Mouse (Mus musculus) CD4-positive, CD25-positive, alpha-beta regulatory T cell, adult 2 months (primary cell): ENCODE results near the gene Nlk.
"Not testable (repeated sequence)": the region's sequence is repeated elsewhere in the genome, so short reads cannot be mapped to it uniquely, and the experiment has no call there.

Experiments used
- DNase-seq: peaks from one replicate; pipeline ENCODE4 v3.0.0-alpha.2; 2012; ENCODE audit warnings: low read depth, low spot score

The Nlk gene

DNA sequence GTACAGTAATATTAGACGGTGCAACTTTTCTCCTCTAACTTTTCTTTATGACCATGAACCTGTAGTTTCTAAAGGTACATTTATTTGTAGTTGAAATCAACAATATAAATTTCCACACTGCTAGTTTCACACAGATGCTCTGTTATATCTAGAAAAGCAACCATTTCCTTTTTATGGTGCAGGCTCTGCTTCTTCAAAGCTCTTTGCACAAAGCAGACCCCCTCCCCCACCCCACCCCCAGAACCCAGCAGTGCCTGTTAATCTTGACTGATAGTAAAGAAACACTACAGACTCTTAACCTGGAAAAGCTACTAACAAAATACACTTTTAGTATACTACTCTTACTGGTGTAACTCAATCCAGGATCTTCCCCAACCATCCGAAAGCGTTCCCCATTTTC is 6.6 kb downstream of the Nlk start:
- DNase-seq = peak; percentile 63

DNA sequence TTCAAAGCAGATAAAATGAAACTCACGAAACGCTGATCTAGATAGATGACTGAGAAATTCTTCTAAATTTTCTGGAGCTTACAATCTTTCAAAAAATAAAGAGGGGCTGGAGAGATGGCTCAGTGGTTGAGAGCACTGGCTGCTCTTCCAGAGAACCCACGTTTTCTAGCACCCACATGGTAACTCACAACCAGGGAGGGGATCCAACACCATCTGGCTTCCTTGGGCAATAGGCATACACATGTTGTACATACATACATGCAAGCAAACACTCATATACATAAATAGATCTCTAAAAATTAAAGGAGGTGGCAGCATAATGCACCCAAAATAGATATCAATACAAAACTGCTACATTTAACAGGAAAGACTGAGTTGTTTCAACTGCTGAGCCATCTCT is 16.1 kb downstream of the Nlk start:
- no peak for DNase-seq

DNA sequence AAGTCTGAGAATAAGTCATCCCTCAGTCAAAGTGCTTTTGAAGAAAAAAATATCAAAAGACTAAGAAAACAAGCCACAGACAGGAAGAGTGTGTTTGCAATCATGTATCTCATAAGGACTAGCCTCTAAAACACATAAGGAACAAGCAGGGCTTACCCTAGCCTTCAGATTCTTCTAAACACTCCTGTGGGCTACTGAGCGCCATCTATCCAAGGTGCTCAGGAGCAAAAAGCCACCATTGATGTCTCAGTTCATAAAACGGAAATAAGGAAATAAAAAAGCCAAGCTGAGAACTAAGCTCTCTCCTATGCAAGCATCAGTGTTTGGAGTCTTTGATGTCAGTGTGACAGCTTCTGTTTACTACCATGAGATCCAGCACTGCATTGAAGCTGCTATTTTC is 18.4 kb downstream of the Nlk start:
- DNase-seq = peak; percentile 43

DNA sequence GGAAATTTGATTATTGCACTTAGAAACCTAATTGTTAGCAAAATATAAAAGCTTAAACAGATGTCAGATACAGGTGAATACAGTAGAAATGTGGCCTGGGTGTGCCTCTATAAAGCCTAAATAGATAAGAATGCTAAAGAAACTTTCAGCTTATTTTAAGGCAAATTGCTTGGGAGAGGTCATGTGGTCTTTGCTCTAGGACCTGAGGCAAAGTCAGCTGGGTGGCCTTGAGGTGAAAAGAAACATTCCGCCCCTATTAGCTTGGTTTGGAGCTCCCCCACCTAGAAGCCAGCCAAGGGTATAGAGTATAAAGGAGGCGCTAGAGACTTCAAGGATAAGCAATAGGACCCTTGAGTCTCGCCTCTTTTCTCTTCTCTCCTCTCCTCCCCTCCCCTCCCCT is 28.5 kb downstream of the Nlk start:
- no peak for DNase-seq

DNA sequence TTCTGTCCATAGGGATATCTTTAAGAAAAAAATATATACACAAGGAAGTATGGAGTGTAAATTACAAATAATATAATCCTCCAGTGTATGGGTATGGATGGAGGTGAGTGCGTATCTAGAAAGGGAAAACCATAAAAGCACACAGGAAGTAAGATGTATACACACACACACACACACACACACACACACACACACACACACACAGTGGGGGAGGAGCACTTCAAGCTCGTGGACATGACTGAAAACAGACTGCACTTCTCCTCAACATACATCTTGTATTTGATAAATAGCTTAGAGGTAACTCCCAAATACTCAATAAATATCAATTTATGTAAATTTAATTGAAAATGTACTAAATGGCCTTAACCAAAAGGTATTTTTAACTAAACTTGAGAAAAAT is 32.3 kb downstream of the Nlk start:
- peak; percentile 26 for DNase-seq

DNA sequence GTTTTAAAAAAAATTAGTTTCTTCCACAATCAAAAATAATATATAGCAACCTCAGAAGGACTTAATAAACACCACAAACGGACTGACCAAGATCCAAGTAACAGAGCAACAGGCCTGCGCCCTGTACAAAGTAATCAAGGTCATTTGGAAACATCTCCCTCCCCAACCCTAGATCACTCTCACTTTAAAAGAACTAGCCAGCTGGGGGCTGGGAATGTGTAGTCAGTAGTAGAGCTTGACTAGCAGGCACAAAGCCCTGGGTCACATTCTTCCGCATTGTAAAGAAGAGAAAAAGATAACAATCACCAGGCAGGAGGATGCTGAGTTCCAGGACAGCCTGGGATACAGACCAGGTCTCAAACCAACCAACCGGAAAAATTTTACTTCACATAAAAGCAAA is 33.3 kb downstream of the Nlk start:
- no peak for DNase-seq

DNA sequence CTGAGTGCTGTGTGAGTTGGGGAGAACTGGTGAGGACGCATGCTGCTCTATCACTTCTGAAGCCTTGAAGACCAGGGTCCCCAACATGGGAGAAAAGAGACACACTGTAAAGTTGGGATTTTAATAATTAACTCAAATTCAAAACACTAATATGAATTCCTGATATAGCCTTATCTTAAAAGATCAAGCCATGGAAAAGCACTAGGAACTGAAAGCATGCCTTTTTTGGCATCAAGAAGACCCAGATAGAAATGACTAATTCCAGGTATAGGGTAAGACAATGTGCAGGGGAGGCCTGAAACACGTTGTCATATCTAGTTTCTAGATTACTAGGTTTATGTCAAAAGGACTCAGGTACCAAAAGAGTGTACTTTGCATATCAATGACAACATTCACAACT is 48.0 kb downstream of the Nlk start:
- DNase-seq = no peak

DNA sequence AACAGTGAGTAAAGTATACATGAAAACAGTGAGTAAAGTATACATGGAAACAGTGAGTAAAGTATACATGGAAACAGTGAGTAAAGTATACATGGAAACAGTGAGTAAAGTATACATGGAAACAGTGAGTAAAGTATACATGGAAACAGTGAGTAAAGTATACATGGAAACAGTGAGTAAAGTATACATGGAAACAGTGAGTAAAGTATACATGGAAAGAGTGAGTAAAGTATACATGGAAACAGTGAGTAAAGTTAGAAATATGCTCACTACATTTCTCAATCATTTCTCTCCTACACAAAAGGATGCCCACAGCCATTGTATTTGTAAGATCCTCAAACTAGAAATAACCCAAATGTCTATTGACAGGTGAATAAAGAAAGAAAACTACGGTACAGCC is 48.8 kb downstream of the Nlk start:
- not testable (repeated sequence) for DNase-seq

DNA sequence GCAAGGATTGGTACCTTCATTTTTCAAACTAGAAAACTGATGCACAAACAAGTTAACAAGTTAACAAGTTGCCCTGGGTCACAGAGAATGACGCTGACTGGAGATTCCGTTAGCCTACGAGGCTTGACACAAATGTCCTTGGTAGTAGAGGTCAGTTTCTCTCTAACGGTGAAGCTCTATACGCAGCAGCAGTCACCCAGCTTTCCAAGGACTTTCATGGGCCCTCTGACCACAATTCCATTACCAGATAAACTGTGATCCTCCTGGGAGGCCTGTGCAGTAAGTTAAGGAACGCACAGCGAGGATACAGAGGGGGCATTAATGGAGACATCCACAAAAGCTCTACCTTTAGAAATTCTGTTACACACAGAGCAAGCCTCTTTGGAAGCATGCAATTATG is 53.4 kb downstream of the Nlk start:
- no peak for DNase-seq

DNA sequence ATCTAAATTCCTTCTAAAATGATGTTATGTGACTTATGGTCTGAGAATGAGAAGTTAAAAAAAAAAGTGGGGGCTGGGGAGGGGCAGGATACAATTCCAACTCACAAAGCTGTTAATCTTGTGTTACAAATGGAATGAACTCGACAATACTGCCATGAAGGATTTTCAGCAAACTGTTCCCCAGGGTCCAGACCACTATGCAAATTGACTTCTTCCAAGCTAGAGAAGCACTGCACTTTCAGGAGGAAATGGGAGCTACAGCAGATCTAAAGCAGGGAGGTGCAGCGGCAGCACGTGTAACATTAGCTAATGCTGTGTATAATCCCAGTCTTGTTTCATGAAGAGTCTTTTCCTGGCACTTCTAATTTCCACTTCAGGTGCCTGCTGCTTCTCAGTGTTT is 55.0 kb downstream of the Nlk start:
- DNase-seq = no peak

DNA sequence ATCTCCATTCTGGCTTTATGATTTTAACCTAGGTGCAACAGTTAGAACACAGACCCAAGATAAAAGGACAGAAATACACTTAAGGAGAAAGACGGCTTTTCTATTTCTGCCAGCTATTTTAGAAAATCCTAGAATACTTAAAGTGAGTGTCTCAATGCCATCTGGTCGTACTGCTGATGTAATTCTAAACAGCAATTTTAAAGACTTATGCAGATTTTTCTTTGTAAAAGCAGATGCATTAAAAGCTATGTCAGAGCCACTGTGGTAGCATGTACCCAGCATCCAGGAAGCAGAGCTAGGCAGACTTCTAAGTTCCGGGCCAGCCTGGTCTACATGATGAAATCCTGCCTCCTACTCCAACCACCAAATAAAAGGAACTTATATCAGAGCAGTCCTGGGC is 56.1 kb downstream of the Nlk start:
- no peak for DNase-seq

DNA sequence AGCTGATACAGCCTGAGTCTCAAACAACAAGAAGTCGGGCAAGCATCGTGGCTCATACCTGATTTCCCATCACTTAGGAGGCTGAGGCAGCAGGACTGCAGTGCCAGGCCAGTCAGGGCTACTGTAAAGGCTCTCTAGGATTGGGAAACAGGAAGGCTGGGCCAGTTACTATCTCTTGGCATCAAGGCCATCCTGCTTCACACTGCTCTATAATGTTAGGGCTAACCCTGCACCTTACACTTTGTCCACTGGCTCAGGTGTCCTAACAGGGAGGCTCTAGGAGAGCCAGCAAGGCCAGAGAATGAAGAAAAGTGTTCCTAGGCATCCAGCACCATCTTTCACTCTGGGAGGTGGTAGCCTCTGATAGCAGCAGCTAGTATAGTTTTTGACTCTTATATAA is 64.4 kb downstream of the Nlk start:
- DNase-seq = no peak

DNA sequence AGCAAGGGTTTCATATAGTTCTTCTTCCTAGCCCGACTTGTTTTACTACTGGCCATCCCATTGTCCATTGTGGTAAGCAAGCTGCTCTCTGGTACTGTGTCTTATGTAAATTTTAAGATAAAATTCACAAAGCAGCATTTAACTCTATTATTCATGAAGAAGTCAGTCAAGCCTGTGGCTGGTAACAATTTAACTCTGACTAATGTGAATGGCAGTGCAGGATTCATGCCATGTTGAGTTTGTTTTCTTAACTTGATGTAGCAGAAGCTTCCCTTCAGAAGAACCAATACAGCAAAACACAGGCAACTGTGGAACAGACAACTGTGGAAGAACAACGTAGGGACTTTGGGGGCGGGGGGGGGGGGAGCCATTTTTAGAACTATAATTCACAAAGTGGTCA is 68.3 kb downstream of the Nlk start:
- no peak for DNase-seq

DNA sequence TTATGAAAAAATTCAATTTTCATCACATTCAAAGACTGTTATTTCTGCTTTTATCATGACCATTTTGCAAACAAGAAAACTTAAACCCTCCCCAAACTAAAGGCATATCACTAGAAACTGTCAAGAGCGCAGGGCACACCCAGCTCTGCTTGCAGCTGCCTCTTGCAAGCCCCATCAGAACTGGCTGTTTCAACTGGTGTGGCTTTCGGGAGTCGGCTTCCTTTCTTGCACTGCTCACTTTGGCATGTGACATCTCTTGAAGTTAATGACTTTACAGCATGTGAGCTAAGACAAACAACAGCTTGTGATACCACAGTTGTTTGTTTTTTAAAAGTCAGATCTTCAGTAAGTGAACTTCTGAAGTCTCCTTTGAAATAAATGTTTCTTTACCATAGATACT is 72.8 kb downstream of the Nlk start:
- DNase-seq = no peak

DNA sequence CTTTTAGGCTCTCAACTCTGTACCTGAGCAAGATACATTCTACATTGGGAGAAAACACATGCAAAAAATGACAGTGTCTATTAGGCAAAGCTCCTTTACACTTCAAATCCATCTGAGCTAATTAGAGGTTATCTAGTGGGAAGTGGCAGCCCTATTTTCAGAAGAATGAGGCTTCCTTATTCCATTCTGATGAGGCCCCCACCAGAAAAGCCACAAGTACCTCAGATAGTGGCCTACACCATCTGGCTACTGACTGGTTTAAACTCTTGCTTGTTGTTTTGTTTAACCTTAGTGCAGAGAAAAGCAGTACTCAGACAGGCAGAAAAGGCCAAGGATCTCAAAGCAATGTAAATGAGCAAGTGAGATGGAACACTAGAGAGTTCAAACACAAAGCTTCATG is 75.2 kb downstream of the Nlk start:
- no peak for DNase-seq

DNA sequence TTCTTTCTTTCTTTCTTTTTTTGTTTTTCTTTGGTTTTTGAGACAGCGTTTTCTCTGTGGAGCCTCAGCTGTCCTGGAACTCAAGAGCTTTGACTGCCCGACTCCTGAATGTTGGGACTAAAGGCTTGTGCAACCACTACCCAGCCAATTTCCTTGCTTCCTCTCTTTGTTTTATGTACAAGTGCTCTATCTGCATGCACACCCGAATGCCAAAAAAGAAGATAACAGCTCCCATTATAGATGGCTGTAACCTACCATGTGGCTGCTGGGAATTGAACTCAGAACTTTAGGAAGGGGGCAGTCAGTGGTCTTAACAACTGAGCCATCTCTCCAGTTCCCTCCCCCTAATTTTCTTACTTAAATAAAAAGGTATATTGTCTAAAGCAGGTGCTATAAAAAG is 77.0 kb downstream of the Nlk start:
- DNase-seq = no peak

DNA sequence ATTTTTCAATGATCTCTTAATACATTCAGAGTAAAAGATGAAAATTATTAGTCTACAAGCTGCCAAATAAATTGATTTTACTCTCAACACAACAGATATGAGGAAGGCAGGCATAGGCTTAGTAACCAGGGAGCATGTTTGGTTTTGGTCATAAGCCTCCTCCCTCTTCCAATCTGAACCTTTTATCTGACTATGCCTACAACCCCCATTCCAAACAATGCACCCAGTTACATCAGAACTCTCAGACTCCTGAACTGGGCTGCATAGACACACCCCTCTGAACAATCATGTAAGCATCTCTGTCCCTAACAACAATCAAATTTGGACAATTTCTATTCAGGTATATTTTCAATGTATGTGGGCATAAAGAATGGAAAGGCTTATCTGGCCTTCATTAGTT is 85.9 kb downstream of the Nlk start:
- DNase-seq = no peak

DNA sequence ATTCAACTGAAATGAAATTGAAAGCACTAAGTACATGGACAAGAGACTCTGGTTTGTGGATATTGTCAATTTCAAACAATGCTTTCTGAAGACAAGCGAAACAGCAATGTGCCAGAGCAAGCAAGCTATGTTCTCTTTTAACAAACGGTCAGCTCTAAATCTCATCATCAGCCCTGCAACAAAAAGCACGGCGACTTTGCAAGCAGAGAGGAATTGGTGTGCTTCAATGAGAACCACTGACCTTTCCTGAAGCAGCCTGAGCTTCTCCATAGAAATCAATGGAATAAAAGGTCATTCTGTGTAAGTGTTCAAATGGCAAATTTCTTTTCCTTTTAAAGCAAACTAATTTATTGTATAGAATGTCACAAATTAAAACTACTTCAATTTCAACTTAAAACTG is 87.5 kb downstream of the Nlk start:
- no peak for DNase-seq

DNA sequence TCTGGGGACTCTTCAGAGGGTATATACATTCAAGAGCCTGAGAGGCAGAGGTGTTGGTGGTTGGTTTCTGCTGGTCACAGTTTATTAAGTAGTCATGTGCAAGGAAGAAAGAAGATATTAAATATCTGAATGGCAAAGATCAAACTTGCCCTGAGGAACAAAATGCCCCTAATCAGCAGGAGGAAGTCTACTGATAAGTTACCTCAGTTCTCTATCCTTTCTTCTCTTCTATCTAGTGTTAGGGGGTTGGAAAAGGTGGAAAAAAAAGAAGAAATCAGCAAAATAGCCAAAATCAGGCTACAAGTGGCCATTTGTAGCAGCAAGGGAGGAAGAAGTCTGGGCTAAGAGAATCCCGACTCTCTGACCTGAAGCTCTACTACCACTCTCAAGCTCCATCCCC is 92.3 kb downstream of the Nlk start:
- no peak for DNase-seq

DNA sequence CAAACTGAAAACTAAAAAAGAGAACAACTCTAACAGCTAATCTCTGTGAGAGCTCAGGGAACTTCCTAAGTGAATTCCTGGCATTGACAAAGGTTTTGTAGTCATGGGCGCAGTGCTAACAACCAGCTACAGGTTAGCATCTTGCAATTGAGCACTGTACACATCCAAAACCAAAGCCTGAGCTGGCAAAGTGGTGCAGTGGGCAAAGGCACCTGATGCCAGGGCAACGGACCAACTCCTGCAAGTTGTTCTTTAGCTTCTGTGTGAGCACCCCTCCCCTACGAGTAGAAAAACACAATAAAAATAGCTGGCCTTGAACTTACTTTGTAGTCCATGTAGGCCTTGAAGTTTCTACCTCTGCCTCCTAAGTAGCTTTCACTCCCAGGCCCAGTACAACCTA is 94.4 kb downstream of the Nlk start:
- no peak for DNase-seq

DNA sequence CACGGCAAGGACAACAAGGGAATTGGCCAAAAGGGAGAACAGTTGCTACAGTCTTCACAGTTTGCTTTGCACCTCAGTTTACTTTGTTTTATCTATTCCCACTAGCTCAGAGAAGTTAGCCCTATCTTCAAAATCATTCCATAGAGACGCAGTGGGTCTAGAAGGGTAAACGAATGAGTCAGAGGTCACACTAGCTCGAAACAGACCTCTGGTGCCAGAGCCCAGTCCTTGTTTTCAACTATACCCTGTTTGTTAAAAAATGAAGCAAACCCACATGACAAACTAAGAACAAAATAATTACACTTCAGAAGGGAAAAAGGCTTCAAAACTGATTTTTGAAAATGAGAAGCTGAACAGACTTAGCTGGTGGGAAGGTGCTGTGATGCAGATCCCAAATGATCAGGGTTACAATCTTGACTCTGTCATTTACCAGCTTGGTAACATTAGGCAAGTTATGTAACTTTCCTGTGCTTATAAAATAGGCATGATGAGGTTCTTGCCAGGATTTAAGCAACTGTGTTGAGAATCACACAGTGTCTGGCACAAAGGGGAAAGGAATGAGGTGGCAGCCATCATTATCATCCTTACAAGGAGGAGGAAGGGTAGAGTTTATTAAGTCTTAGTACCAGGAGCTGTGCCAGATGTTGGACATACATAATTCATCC is 96.1 kb downstream of the Nlk start:
- DNase-seq = no peak

DNA sequence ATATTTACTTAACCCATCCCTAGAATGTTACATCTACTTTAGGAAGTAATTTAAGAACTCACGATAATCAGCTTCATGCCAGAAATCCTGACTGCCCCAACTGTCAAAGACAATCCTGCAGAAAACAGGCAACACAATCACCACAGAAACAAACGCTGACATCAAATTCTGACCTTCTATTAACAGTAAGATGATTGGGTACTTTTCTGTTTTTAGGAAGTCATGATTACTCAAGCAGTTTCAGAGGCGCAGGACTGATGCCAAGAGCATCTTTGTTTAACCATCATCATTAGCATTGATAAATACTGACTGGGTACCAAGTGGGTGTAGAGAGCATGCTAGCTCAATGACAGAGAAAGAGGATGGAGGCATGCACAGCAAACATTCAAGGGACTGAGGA is 96.7 kb downstream of the Nlk start:
- DNase-seq = no peak

DNA sequence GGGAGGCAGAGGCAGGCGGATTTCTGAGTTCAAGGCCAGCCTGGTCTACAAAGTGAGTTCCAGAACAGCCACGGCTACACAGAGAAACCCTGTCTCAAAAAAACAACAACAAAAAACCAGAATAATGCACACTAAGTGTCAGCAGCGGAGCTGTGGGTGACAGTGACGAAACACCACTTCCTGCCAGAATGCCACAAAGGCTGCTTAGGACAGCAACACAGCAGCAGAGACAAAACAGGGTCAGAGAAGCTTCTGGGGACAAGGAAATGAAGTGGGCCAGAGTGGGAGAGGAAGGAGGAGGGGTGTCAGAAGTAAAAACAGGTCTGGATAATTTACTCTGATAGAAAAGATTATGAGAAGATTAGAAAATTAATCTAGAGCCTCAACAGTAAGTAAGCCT is 97.1 kb downstream of the Nlk start:
- DNase-seq = peak; percentile 79

DNA sequence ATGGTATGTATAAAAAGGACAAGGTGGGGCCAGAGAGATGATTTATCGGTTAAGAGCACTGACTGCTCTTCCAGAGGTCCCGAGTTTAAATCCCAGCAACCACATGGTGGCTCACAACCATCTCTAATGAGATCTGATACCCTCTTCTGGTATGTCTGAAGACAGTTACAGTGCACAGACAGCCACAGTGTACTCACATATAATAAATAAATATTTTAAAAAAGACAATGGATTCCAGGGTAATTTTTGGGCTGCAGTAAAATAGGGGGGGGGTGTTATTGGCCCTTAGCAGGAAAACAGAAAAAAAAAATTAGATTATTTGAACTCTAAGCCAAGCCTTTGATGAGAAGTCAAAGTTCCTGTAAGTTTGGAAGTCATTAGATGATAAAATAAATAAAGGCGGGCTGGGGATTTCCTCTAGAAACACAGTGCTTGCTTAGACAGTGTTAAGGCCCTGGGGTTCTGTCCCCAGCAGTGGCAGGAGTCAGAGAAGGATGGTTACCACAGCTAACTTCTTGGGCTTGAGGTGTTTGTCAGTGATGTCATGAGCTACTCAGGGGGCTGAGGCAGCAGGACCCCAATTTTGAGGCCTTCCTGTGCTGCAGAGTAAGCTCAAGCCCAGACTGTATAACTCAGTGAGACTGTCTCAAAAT is 98.3 kb downstream of the Nlk start:
- DNase-seq = no peak
